Mouse (Mus musculus) left cerebral cortex, postnatal 36 days (tissue): ENCODE data around the gene Fgf12. TPM values are rescaled to one million over a fixed set of nuclear protein-coding genes. Genes with fewer than 3 reads are reported as not detected.

Experiments used
- DNase-seq, 2 experiments: peaks; one replicate each; pipeline ENCODE4 v3.0.0; 2021 to 2022; ENCODE audit warnings: low spot score in 2 of 2, mixed read lengths in 1 of 2
- intact Hi-C: fragments of 180-260 bp; cut with DNase I; formaldehyde crosslinking; loops from one replicate; pipeline ENCODE4 v1.15.1; 2025
- total RNA-seq, 2 experiments: library from RNA; stranded (reverse); gene quantifications; 2 replicates each; pipeline ENCODE4 v1.2.3; 2021

The Fgf12 gene
- total RNA-seq, 2 experiments from 2014 or later = 307 to 314 TPM

DNA sequence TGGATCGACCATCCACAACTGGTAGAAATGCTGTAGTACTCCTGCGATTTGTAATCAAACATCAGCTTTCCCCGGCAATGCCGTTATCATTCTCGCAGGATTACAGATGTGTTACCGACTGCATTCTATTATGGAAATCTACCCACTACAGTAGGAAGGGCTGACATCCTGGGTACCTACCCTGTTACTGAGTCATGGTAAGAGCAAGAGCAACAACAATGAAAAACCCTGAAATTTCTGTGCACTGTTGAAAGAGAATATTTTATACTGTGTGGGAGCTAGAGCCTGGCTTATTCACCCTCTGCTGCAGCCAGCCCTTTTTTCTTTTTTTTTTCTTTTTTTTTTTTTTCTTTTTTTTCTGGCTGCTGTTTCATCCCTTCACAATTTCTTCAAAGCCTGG is 126.6 kb downstream of the Fgf12 start:
- intact Hi-C loops = no loop called here

DNA sequence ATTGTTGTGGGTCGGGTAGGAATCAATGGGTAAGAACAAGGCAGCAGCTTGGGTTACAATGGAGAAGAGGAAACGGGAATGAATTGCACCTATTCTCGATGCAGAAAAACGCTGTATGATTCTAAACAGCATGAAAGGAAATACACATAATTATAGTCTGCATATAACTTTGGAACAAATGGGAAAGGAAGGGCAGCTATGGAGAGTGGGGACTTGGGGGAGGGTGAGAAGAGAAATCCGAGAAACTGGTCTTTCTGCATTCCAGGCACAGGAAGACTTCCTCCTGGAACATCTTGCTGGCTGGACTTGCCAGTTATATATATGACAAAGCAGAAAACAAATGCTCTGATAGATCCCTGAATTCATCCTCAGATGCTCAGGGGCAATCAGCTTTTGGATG is 127.2 kb downstream of the Fgf12 start:
- DNase-seq = no peak
- intact Hi-C loops = no loop called here

More for the DNA sequence above, 126.6 kb downstream of the Fgf12 start:
- no peak for DNase-seq

DNA sequence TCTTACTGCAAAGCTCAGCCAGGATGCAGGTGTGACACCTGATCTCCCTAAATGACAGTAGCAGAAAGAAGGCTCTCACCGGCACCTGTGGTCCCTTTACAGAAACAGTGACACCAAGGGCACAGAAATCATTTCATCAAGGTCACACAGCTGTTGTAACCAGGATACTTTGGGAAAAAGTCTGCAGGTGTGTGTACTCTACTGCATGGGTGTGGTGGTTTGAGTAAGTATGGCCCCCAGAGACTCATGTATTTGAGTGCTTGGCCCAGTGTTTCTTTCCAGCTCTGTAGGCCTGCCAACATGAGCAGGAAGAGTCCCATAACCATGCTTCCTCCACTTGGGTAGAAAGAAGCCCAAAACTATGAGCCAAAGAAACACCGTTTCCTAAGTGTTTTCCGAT is 138.5 kb downstream of the Fgf12 start:
- no peak for DNase-seq
- intact Hi-C loops = loop anchor here (5.0 kb wide), 1 partner anchor 97 kb away; no protein-coding TSS in a partner anchor

DNA sequence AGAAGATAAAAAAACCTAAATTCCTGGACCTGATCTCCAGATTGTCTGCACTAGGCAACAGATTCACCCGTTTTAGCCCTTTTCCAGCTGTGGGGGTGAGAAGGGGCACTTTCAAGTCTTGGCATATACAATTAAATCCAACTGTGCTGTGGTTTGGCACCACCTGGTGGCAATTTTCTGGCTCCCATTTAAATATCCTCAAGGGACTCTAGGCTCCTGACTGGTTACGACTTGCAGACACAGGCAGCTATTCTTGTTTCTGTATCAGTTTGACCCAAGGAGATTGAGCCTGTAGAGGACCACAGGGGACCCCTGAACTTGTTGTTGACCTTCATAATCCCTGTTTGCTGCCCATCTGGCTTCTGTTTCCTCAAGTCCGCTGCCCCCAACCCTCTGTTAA is 141.9 kb downstream of the Fgf12 start:
- intact Hi-C loops = loop anchor here (5.0 kb wide), 1 partner anchor 94 kb away; no protein-coding TSS in a partner anchor
- peak in 1 of 2 experiments; percentile 49 for DNase-seq

DNA sequence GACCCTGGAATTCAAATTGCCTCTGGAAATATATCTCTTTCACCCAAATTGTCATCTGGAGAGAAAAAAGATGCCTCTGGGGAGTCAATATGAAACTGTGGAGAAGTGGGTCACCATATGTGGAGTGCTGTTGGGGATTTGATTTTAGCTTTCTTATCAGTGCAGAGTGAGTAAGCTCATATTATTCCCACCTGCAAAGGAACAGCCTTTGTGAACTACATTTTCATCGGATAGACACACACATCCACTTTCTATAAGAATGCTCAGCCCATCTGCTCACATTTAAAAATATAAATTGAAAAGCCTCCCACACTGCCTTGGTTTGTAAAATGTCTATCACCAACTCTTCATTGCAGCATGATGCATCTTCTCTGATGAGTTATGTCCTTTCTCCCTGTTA is 149.7 kb downstream of the Fgf12 start:
- intact Hi-C loops = no loop called here
- DNase-seq = no peak

DNA sequence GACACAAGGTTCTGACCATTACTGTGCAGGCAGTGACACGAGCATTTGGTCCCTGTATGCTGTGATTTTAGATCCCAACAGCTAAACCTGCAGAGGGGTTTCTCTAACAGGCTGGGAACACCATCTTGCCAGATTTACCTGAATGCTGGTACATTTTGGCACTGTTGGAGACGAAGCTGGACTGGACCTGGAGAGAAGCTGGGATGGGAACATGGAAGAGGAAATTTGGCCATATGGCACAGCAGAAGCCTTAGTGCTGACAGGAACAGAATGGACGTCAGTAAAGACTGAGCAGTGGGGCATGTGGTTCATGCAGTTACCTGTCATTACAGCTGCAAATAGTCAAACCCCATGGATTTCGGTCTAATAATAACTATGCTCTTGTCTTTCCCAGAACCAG is 151.1 kb downstream of the Fgf12 start:
- intact Hi-C loops = no loop called here
- no peak for DNase-seq

DNA sequence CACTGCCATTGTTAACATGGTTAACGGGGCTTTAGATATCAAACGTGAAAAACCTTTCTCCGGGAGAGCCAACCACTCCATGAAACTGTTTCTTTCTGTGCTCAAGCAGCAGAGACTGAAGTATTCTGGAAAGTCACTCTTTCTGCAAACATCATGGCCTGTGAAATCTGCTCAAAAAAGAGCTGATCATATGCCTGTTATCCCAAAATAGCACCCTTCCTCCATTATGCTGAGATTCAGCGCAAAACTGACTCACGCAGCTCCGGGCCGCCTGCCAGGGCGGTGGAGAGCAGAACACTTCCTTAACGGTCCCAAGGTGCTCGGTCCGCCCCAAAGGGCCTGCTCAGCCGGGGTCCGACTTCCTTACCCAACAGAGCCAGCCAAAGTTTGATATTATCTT is 156.8 kb downstream of the Fgf12 start:
- intact Hi-C loops = loop anchor here (5.0 to 10.0 kb wide), 3 partner anchors 79 to 979 kb away; partner anchors contain the start of genes Fgf12 and Opa1

DNA sequence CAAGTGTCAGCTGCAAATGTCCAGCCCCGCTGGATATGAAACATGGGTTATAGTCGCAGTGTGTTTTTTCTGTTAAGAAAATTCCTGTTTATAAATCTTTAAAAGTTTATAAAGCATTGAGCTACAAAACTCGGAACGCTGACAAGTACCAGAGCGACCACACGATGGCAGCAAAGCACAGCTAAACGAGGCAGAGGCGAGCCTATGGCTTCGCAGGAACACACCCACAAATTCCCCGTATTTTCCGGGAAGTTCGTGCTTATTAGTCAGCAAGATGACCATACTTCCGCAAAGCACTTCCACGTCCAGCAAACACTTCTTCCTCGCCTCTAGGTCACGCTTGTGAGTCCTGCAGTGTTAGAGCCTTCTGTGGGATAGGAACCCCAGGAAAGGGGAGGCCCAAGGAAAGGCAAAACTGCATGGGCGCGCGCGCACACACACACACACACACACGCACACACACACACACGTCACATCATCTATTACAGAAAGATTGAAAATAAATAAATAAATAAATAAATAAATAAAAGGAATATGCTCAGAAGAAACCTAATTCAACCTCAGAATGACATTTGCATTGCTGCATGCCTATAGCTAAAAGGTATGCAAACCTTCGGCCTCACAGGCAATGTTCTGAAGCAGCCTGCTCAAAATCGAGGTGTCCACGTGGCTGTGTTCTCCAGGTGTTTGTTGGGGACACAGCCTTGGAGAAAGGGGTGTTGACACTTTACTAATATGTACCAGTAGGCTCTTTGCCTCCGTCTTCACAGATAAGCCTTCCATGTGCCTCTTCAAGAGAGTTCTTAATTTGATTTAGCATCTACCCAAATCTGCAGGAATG is 159.6 kb downstream of the Fgf12 start:
- DNase-seq = peak; percentile 62 to 73
- intact Hi-C loops = loop anchor here (5.0 to 10.0 kb wide), 3 partner anchors 162 to 982 kb away; partner anchors contain the start of genes Fgf12 and Opa1

More for the DNA sequence above, 156.8 kb downstream of the Fgf12 start:
- peak; percentile 83 to 87 for DNase-seq

DNA sequence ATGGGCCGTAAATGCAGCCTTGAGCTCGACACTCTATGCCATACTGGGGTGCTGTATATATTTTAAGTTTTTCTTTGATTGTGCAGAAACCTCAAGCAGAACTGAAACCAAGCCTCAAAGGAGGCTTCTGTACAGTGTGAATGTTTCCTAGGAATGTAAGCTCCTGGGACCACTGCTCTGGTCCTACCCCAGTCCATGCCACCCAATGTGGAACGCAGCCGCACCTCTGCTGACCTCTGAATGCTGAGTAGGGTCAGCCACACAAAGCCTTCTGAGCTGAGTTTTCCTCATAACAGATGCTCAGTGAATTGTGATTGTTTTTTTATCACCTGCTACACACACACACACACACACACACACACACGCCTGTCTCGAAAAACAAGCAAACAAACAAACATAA is 160.4 kb downstream of the Fgf12 start:
- DNase-seq = no peak
- intact Hi-C loops = loop anchor here (5.0 to 10.0 kb wide), 3 partner anchors 162 to 982 kb away; partner anchors contain the start of genes Fgf12 and Opa1

DNA sequence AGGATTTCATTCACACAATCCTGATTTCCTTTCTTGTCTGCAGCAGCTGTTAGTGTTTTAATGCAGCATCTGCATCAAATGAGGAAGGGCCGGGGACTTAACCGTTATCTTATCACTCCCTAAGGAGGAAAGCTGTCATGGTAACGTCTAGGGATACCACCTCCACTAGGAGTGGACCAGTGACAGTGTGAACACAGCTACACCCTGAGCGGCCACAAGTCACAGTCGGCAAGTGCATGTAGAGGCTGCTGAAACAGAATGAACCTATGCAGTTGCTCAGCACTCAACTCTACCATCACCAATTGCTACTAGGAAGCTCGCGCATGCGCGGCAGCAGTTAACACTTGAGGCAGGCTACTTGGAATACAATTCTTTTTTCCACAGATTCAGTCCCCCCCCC is 161.3 kb downstream of the Fgf12 start:
- intact Hi-C loops = loop anchor here (5.0 to 10.0 kb wide), 3 partner anchors 163 to 983 kb away; partner anchors contain the start of genes Fgf12 and Opa1
- no peak for DNase-seq

DNA sequence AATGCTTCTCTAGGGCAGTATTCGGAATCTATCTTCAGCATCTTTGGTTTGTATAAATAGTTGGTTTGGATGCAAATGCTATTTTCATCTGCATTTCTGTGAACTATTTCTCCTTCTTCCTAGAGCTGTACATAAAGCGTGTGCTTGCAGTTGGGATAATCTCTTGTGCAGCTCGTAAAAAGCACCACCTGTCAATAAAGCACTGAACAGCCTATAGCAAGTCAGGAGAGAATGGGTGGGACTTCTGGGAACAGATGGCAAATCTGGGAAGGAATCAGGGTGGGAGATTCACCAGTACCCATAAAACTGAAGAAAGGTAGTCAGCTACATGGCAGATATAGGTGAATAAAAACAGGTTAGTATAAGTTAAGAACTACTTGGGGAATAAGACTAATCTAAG is 180.7 kb downstream of the Fgf12 start:
- no peak for DNase-seq
- intact Hi-C loops = no loop called here

DNA sequence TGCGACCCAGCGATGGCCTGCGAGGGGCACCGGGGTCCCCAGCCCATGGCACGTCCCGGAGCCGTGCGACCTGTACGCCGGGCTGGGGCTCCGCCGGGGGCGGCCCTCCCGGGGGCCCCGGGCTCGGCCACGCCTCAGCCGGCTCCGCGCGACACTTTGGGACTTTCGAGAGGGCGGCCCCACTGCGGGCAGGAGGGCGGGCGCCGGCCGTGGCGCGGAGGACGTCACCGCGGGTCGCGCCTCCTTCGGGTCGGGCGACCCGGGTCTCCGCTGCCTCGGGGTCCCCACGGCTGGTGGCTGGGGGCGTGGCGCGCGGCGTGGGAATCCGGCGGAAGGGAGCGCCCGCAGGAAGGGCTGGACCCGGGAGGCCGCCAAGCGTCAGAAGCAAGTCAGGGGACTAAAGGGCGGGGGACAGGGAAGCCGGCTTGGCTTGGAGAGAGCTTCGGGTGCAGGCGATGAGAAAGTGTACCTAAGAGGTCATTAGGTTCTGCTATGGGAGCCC is 188.1 kb downstream of the Fgf12 start:
- DNase-seq = peak in 1 of 2 experiments; percentile 32
- intact Hi-C loops = loop anchor here (5.0 kb wide), 1 partner anchor 47 kb away; no protein-coding TSS in a partner anchor

DNA sequence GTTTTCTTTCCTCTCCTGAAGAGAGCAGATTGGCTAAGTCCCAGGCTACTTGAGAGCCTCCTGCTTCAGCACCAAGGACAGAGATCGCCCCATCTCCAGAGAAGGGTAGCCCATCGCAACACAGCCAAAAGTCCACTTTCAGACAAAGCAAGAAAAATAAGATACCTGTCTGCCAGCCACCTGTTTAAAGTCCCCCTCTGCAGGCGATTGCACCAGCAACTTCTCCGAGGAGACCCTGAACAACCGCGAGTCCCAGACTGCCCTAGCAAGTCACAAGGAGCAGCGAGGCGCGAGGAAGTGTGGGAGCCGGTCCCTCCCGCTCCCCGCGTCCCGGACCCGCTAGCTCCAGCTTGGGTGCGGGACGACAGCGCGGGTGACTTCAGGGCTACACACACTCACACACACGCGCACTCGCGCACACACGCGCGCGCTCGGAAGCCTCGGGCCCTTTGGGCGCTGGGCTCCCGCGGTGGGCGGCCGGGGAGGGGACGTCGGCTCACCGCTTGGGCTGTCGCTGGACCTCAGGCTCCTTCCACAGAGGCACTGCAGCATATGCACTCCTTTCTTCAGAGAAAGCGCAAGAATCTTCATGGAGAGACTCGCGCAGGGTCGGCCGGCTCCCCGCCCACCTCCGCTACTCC is 188.7 kb downstream of the Fgf12 start:
- DNase-seq = peak; percentile 32 to 43
- intact Hi-C loops = loop anchor here (5.0 kb wide), 1 partner anchor 47 kb away; no protein-coding TSS in a partner anchor

DNA sequence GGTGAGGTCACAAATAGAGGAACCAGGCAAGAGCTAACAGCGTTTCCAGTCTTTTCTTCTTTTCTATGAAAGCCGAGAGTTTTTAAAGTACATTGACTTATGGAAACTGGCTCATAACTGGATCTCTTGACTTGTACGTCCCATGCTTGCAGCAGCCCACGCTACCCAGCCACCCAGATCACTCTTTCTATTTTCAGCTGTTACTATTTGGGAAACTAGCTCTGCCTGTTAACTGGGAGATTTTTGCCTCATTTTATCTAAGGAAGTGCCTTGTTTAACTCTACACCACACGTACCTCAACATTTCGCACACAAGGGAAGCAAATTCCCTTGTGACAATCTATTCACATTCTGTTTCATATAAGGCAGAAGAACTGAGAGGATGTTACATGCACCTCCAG is 190.0 kb downstream of the Fgf12 start:
- DNase-seq = peak in 1 of 2 experiments; percentile 21
- intact Hi-C loops = loop anchor here (5.0 kb wide), 1 partner anchor 46 kb away; no protein-coding TSS in a partner anchor

DNA sequence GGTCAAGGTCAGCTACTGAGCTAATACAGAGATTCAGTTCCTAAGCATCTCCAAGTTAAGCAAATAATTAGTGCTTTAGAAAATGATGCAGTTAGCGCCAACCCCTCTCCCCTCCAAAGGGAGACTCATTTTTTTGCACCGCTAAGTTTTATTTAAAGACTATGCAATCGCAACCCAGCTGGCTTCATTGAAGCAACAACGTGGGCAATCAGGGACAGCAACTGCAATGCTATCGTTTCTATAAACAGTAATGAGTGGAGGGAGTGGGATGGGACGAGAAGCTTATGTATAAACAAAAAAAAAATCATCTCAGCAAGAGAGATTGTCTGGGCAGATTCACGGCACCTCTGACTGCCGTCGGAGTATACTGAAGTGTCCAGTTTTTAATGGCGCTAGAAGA is 197.6 kb downstream of the Fgf12 start:
- intact Hi-C loops = no loop called here
- DNase-seq = peak in 1 of 2 experiments; percentile 20

DNA sequence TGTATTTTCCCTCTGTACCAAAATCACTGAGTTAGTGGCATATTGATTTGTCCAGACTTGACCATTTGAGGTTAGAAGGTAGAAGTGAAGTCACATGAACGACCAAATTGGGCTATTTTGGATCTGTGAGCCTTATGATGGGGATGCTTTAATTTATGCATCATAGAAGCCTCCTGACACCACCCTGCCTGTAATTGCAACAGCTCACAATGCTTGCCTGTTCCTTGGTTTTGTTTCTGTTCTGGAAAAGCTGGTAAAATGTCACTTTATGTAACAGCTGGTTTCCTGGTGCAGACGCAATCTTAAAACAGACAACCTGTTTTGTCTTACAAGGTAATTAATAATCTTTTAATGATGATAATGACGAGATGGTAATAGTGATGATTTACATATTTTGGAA is 213.4 kb downstream of the Fgf12 start:
- intact Hi-C loops = no loop called here
- no peak for DNase-seq

DNA sequence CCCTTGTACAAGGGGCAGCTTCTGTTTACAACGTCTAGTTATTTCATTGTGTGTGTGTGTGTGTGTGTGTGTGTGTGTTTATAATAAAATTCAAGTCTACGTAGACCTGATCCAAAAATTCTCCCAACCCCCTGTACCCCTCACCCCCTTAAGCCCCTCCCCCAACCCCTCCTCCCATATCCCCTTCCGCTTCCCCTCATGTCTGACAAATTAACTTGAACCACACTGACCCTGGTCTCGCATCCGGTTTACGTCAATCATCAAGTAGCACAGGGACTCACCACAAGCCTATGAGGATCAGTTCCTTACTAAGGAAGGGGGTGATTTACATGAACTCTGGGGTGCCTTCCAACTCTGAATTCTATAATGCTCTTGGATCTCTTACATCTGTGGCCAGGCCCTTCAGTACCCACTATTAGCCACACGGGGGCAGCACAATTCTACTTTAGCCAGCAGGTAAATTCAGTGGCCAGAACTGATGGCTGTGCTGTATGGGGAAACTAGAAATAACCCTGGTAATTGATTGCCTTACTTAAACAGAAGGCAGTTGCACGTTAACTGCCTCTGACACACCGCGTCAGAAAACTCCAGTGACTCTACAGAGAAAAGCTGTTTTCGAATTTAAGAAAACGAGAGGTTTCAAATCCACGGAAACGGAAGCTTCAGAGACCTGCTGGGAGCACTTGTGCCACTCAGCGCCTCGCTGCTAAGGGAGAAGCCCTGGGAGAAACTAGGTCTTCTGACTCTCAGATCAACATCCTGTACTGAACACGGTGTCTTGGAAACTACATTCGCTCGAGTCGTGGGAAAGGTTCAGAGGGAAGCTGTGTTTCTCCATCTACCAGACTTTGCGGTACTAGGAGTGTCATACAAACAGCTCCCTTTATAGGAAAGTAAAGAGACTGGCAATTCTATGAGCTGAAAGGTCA is 235.0 kb downstream of the Fgf12 start:
- intact Hi-C loops = loop anchor here (5.0 kb wide), 4 partner anchors 44 to 274 kb away; no protein-coding TSS in a partner anchor
- DNase-seq = peak; percentile 80 to 83

DNA sequence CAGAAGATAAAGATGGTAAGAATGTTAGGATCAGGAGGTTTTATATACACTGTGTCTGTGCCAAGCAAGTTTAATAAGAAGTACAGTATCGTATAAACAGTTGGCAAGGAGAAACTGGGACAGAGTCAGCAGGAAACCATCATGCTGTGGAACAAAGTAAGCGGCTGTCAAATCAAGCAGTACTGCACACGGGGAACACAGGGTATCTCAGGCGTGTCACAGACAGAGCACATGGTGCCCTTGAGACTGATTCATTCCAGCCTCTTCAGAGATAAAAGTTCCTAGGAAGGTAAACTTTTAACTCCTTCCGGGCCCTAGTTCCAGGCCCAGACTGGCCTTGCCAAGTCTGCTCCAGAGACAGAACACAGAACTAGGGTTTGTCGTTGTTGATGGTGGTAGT is 240.4 kb downstream of the Fgf12 start:
- intact Hi-C loops = no loop called here
- DNase-seq = no peak

DNA sequence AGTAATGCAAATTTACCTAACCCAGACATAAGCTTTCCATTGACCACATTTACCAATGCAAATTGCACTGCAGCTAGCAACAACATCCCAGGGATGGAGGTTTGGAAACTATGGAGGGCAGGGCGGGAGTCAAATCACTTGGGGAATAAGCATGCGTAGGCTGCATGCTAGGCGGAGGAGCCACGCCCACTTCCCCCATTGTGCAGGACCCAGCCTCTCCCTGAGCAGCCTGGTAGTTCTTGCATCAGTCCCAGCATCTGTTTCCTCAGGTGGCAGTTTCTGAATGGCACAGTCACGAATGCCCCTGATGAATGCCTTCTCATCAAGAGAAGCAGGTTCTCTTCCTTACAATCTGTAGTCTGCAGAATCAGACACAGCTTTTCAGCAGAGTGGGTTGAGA is 241.5 kb downstream of the Fgf12 start:
- DNase-seq = no peak
- intact Hi-C loops = no loop called here
